Mouse (Mus musculus) MEL (cell line): Measurements from ENCODE around the gene Asb4. TPM values are rescaled to one million over a fixed set of nuclear protein-coding genes. Genes with fewer than 3 reads are reported as not detected.
A peak's percentile ranks its signal among the peaks of the same experiment; 100 is the strongest.

Experiments
- DNase-seq: peaks from one replicate; pipeline ENCODE4 v3.0.0; 2011; ENCODE audit warnings: low read depth, low spot score
- H3K27ac ChIP-seq: 2 replicates; pipeline ENCODE4 v1.5.1; 2012; ENCODE audit warnings: low read depth, mild to moderate bottlenecking, control low read depth, low read length, moderate library complexity; ENCODE audit not compliant: control insufficient read depth
- H3K27me3 ChIP-seq, 2 experiments: fragments of 150-350 bp in 1 of 2; sonication (generic) in 1 of 2; 2 replicates each; pipeline ENCODE4 v1.6.1; 2012; ENCODE audit warnings: low read length in 2 of 2, mild to moderate bottlenecking in 2 of 2, improper control_type of control experiment in 1 of 2, moderate library complexity in 1 of 2; ENCODE audit not compliant: insufficient read depth in 2 of 2, control insufficient read depth in 1 of 2
- H3K36me3 ChIP-seq, 2 experiments: 2 replicates each; pipeline ENCODE4 v1.6.1; 2012 to 2014; ENCODE audit warnings: low read length in 2 of 2, improper control_type of control experiment in 1 of 2, inconsistent platforms in 1 of 2, mild to moderate bottlenecking in 1 of 2; ENCODE audit not compliant: insufficient read depth in 2 of 2, control insufficient read depth in 1 of 2
- H3K4me1 ChIP-seq, 2 experiments: fragments of 150-350 bp in 1 of 2; sonication (generic) in 1 of 2; 2 replicates each; pipeline ENCODE4 v1.6.1; 2012; ENCODE audit warnings: low read length in 2 of 2, improper control_type of control experiment in 1 of 2, mild to moderate bottlenecking in 1 of 2; ENCODE audit not compliant: insufficient read depth in 2 of 2, control insufficient read depth in 1 of 2
- H3K4me3 ChIP-seq, 2 experiments: fragments of 150-350 bp in 1 of 2; sonication (generic) in 1 of 2; 2 replicates each; pipeline ENCODE4 v1.5.1; 2012; ENCODE audit warnings: low read depth in 2 of 2, low read length in 2 of 2, mild to moderate bottlenecking in 2 of 2, moderate library complexity in 2 of 2, control low read depth in 1 of 2, improper control_type of control experiment in 1 of 2; ENCODE audit not compliant: control insufficient read depth in 1 of 2, insufficient read depth in 1 of 2
- H3K79me2 ChIP-seq: 2 replicates; pipeline ENCODE4 v1.6.1; 2012; ENCODE audit warnings: mild to moderate bottlenecking, low read length, moderate library complexity; ENCODE audit not compliant: control insufficient read depth, poor library complexity, insufficient read depth
- H3K9ac ChIP-seq: 2 replicates; pipeline ENCODE4 v1.6.1; 2012; ENCODE audit warnings: low read depth, mild to moderate bottlenecking, control low read depth, low read length, moderate library complexity; ENCODE audit not compliant: control insufficient read depth, poor library complexity, severe bottlenecking
- H3K9me3 ChIP-seq: fragments of 150-350 bp; sonication (generic); replicated peaks from 2 replicates; pipeline ENCODE4 v1.6.1; 2012; ENCODE audit warnings: mild to moderate bottlenecking, low read length, improper control_type of control experiment, moderate library complexity; ENCODE audit not compliant: insufficient read depth
- BHLHE40 ChIP-seq: IDR thresholded peaks from 2 replicates; pipeline ENCODE4 v1.6.1; 2012; ENCODE audit warnings: low read depth, mild to moderate bottlenecking, inconsistent platforms, low read length, improper control_type of control experiment, borderline replicate concordance
- CHD2 ChIP-seq: IDR thresholded peaks from 2 replicates; pipeline ENCODE4 v1.6.1; 2011; ENCODE audit warnings: low read length, improper control_type of control experiment
- CTCF ChIP-seq, 3 experiments: IDR thresholded peaks in 2 of 3; conservative IDR thresholded peaks in 1 of 3; 2 replicates each; pipeline ENCODE4 v1.5.1; 2011 to 2012; ENCODE audit warnings: low read length in 3 of 3, low read depth in 2 of 3, mild to moderate bottlenecking in 2 of 3, improper control_type of control experiment in 1 of 3, inconsistent platforms in 1 of 3, mixed read lengths in 1 of 3, moderate library complexity in 1 of 3; ENCODE audit not compliant: control insufficient read depth in 1 of 3, insufficient read depth in 1 of 3, poor library complexity in 1 of 3, severe bottlenecking in 1 of 3
- ELF1 ChIP-seq: IDR thresholded peaks from 2 replicates; pipeline ENCODE4 v1.6.1; 2014; ENCODE audit warnings: low read depth, mild to moderate bottlenecking, inconsistent platforms, low read length, improper control_type of control experiment, moderate library complexity
- GABPA ChIP-seq: IDR thresholded peaks from 2 replicates; pipeline ENCODE4 v1.6.1; 2012; ENCODE audit warnings: low read depth, mild to moderate bottlenecking, inconsistent platforms, low read length, improper control_type of control experiment, moderate library complexity
- GATA1 ChIP-seq: IDR thresholded peaks from 2 replicates; pipeline ENCODE4 v1.6.1; 2011; ENCODE audit warnings: low read depth, low read length, improper control_type of control experiment
- HCFC1 ChIP-seq: IDR thresholded peaks from 2 replicates; pipeline ENCODE4 v1.6.1; 2012; ENCODE audit warnings: low read depth, mild to moderate bottlenecking, inconsistent platforms, low read length, improper control_type of control experiment, moderate library complexity
- JUND ChIP-seq: IDR thresholded peaks from 2 replicates; pipeline ENCODE4 v1.6.1; 2011; ENCODE audit warnings: low read depth, mild to moderate bottlenecking, improper control_type of control experiment, low read length
- KAT2A ChIP-seq: conservative IDR thresholded peaks from 2 replicates; pipeline ENCODE4 v1.6.1; 2012; ENCODE audit warnings: low read depth, low read length, improper control_type of control experiment, inconsistent platforms
- MAFK ChIP-seq: IDR thresholded peaks from 2 replicates; pipeline ENCODE4 v1.6.1; 2011; ENCODE audit warnings: low read depth, mild to moderate bottlenecking, low read length, improper control_type of control experiment, borderline replicate concordance
- MXI1 ChIP-seq: IDR thresholded peaks from 2 replicates; pipeline ENCODE4 v1.6.1; 2011; ENCODE audit warnings: mild to moderate bottlenecking, low read depth, low read length, improper control_type of control experiment
- NRF1 ChIP-seq: IDR thresholded peaks from 2 replicates; pipeline ENCODE4 v1.6.1; 2014; ENCODE audit warnings: low read depth, mild to moderate bottlenecking, inconsistent platforms, low read length, improper control_type of control experiment, moderate library complexity; ENCODE audit not compliant: poor library complexity, insufficient read depth, severe bottlenecking
- POLR2AphosphoS2 ChIP-seq: IDR thresholded peaks from 2 replicates; pipeline ENCODE4 v1.6.1; 2011; ENCODE audit warnings: low read length, improper control_type of control experiment
- POLR2AphosphoS5 ChIP-seq: IDR thresholded peaks from 2 replicates; pipeline ENCODE4 v1.6.1; 2012; ENCODE audit warnings: low read depth, borderline replicate concordance, mild to moderate bottlenecking, inconsistent platforms, low read length, moderate library complexity, mixed read lengths
- SIN3A ChIP-seq: IDR thresholded peaks from 2 replicates; pipeline ENCODE4 v1.6.1; 2012; ENCODE audit warnings: low read length, improper control_type of control experiment, inconsistent platforms
- SMC3 ChIP-seq: IDR thresholded peaks from 2 replicates; pipeline ENCODE4 v1.6.1; 2011; ENCODE audit warnings: low read depth, low read length, improper control_type of control experiment
- TBP ChIP-seq: IDR thresholded peaks from 2 replicates; pipeline ENCODE4 v1.8.0; 2011; ENCODE audit warnings: low read depth, low read length, improper control_type of control experiment
- TCF12 ChIP-seq: IDR thresholded peaks from 2 replicates; pipeline ENCODE4 v1.6.1; 2014; ENCODE audit warnings: low read depth, mild to moderate bottlenecking, inconsistent platforms, low read length, improper control_type of control experiment, moderate library complexity
- UBTF ChIP-seq: IDR thresholded peaks from 2 replicates; pipeline ENCODE4 v1.6.1; 2012; ENCODE audit warnings: low read depth, mild to moderate bottlenecking, inconsistent platforms, low read length, improper control_type of control experiment, moderate library complexity, borderline replicate concordance; ENCODE audit not compliant: insufficient read depth
- USF1 ChIP-seq: IDR thresholded peaks from 2 replicates; pipeline ENCODE4 v1.6.1; 2014; ENCODE audit warnings: low read depth, mild to moderate bottlenecking, inconsistent platforms, low read length, improper control_type of control experiment, moderate library complexity
- ZMIZ1 ChIP-seq: IDR thresholded peaks from 2 replicates; pipeline ENCODE4 v1.6.1; 2012; ENCODE audit warnings: low read depth, mild to moderate bottlenecking, inconsistent platforms, low read length, improper control_type of control experiment, moderate library complexity
- ZNF384 ChIP-seq: IDR thresholded peaks from 2 replicates; pipeline ENCODE4 v1.6.1; 2012; ENCODE audit warnings: low read depth, mild to moderate bottlenecking, inconsistent platforms, low read length, improper control_type of control experiment
- polyA plus RNA-seq, 2 experiments: library from polyadenylated mRNA; stranded (reverse) in 1 of 2; unstranded in 1 of 2; fragments of >175 nt in 1 of 2; fragments of >200 nt in 1 of 2; gene quantifications; 2 replicates each; pipeline versions ENCODE4 v1.2.1 to v1.2.4; 2012; ENCODE audit warnings: low replicate concordance in 2 of 2, low read depth in 1 of 2; ENCODE audit not compliant: insufficient read length in 2 of 2, insufficient read depth in 1 of 2, missing spikeins in 1 of 2
- total RNA-seq: library from RNA; depleted of rRNA; stranded (reverse); fragments of 300-350 nt; gene quantifications from 2 replicates; pipeline ENCODE4 v1.2.3, GENCODE M21; 2012

Asb4 gene
- total and polyA plus RNA-seq, 3 experiments = not detected

GRCm38 (mm10) chr6:5429562-5429961, 46.4 kb downstream of the Asb4 start:
- no peaks in the 10 kb centered on the region; a peak in 2 of 4 replicates for H3K27me3 ChIP-seq
- no peak overlapping the region for H3K4me3 ChIP-seq
- TF ChIP-seq SIN3A (no peak), UBTF (no peak), POLR2AphosphoS2 (no peak), USF1 (no peak), HCFC1 (no peak), NRF1 (no peak), GATA1 (no peak), BHLHE40 (no peak), ELF1 (no peak), JUND (no peak), ZMIZ1 (no peak), TCF12 (no peak), CTCF (IDR thresholded peaks at IDR 0.05 in 2 of 3, conservative IDR thresholded peaks at IDR 0.05 in 1 of 3; ENCODE audit: control insufficient read depth in 1 of 3, insufficient read depth in 1 of 3, low read depth in 2 of 3, low read length in 3 of 3, poor library complexity in 1 of 3, severe bottlenecking in 1 of 3) (no peak), CHD2 (no peak), TBP (no peak), MXI1 (no peak), GABPA (no peak), ZNF384 (no peak), POLR2AphosphoS5 (no peak)
- H3K36me3 ChIP-seq = no peaks in the 10 kb centered on the region
- H3K79me2 ChIP-seq = no peaks in the 10 kb centered on the region
- H3K4me1 ChIP-seq = no peaks in the 10 kb centered on the region
- no peak for DNase-seq
- no peaks in the 10 kb centered on the region for H3K9me3 ChIP-seq
- no peak overlapping the region for H3K27ac ChIP-seq
- no peak overlapping the region for H3K9ac ChIP-seq

DNA sequence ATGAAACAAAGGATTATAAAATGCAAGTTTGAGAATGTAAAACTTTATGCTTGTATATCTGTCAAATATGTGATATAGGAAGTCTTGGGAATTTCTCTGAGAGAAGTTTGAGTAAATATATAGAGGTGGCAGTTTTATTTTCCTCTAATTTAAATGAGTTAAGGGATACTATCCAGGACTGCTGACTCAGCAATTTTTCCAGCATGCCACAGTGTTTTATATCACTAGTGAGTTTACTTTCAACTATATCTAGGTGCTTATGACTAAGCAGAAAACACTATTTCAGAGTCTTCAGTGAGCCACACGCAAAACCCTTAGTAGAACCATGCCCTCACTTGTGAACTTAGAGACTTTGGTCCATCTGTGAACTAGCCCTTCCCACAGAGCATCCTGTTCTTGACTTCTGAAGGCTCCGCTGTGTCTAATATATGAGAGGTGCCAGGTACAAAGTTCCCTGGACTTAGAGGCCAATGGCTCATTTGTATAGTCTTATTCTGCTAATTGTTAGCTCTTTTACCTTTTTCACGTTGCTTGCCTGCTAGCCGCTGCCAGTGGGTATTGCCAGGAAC, 46.9 kb downstream of the Asb4 start:
- H3K4me3 ChIP-seq = no peak overlapping the region
- no peak overlapping the region for H3K9ac ChIP-seq
- no peak overlapping the region for H3K27ac ChIP-seq
- H3K79me2 ChIP-seq = no peaks in the 10 kb centered on the region
- no peaks in the 10 kb centered on the region; a peak in 3 of 4 replicates for H3K27me3 ChIP-seq
- no peaks in the 10 kb centered on the region for H3K4me1 ChIP-seq
- TF ChIP-seq CTCF (IDR thresholded peaks at IDR 0.05 in 2 of 3, conservative IDR thresholded peaks at IDR 0.05 in 1 of 3; ENCODE audit: control insufficient read depth in 1 of 3, insufficient read depth in 1 of 3, low read depth in 2 of 3, low read length in 3 of 3, poor library complexity in 1 of 3, severe bottlenecking in 1 of 3) (no peak), SMC3 (no peak), GATA1 (no peak), MAFK (peak; percentile 99), BHLHE40 (no peak), ZMIZ1 (no peak), KAT2A (no peak)
- no peaks in the 10 kb centered on the region for H3K9me3 ChIP-seq
- H3K36me3 ChIP-seq = no peaks in the 10 kb centered on the region
- DNase-seq = no peak
